Mouse (Mus musculus) cortical plate, adult 2 months (tissue): ENCODE results near the gene Oxld1. TPM values are rescaled to one million over a fixed set of nuclear protein-coding genes. Genes with fewer than 3 reads are reported as not detected.

Experiments
- H3K27ac ChIP-seq: fragments of 200-500 bp; 2 replicates; pipeline ENCODE4 v1.5.1; 2012; ENCODE audit warnings: low read length, control low read depth, inconsistent platforms; ENCODE audit not compliant: insufficient read depth
- H3K4me1 ChIP-seq: fragments of 200-500 bp; 2 replicates; pipeline ENCODE4 v1.6.1; 2011; ENCODE audit warnings: low read length; ENCODE audit not compliant: control insufficient read depth, insufficient read depth
- H3K4me3 ChIP-seq: fragments of 200-500 bp; 2 replicates; pipeline ENCODE4 v1.5.1; 2011; ENCODE audit warnings: mild to moderate bottlenecking, low read length, control low read depth; ENCODE audit not compliant: insufficient read depth
- CTCF ChIP-seq: fragments of 200-500 bp; IDR thresholded peaks from 2 replicates; pipeline ENCODE4 v1.5.1; 2011; ENCODE audit warnings: mild to moderate bottlenecking, control low read depth, low read length; ENCODE audit not compliant: insufficient read depth; ENCODE audit errors: extremely low read depth
- POLR2A ChIP-seq: fragments of 200-500 bp; IDR thresholded peaks from 2 replicates; pipeline ENCODE4 v1.6.1; 2011; ENCODE audit warnings: mild to moderate bottlenecking, low read length, control low read depth; ENCODE audit not compliant: insufficient read depth; ENCODE audit errors: extremely low read depth
- polyA plus RNA-seq: library from polyadenylated mRNA; depleted of rRNA; stranded (reverse); fragments of >200 nt; gene quantifications from 2 replicates; pipeline ENCODE4 v1.2.3, GENCODE M21; 2012; rRNA removed

The Oxld1 gene
- 15.0 and 17.4 TPM in 2 replicates for polyA plus RNA-seq

DNA sequence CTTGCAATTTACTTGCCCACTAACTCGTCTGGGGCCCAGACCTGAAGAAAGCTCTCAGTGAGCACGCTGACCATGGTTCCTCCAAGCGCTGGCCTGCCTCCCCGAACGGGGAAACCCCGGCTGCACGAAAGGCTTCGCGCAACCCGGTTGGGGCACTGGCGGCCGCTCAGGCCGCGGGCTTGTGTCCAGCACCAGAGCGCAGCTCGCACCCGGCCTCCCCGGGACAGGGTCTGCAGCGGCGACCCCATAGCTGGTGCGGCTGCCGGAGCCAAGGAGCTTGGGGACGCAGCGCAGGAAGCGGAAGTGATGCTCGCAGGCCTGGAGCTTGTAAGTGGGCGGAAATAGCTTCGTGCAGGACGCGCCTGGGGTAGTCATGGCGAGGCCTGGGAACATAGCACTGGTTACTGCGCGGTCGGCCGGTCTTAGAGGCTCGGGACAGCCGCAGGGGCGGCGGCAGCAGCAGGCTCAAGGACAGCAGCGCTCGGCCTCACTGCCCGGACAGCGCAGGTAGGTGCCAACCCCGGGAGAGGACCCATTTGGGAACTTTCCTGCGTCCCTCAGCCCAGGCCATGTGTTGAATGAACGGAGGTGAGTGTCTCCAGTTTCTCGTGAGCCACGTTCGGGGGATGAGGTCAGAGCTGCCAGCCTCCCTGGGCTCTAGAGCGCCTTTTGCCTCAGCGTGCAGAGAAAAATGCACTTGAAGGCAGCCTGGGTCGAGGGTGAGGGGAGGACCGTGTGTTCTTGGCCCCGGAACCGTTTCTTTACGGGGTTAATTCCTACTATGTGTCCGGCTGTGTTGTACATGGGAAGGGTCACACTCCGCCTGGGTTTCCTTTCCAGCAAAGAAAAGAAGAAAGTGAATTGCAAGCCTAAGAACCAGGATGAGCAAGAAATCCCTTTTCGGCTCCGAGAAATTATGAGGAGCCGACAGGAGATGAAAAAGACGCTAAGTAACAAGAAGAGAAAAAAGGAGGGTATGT lies at the start of gene Oxld1, which contains the start of gene Ccdc137:
Gene Oxld1, minus strand, starts transcription at position 297 of the 980 bp plus-strand sequence.
Gene Ccdc137, plus strand, starts transcription at position 344 of the 980 bp plus-strand sequence.
- TF ChIP-seq CTCF (no peak), POLR2A (peak; percentile 87)

GRCm38 (mm10) chr11:120506899-120507298 lies 49.0 kb upstream of the Oxld1 start:
- TF ChIP-seq CTCF: peak; percentile 28; the same call in 1 of the 2 replicates
- TF ChIP-seq POLR2A: no peak
- H3K4me1 ChIP-seq: no peaks in the 10 kb centered on the region
- H3K4me3 ChIP-seq: no peak overlapping the region
- H3K27ac ChIP-seq: no peak overlapping the region

More for the DNA sequence above, at the start of gene Oxld1, which contains the start of gene Ccdc137:
- Histone ChIP-seq H3K27ac (peak within 1 kb of the TSS; percentile 87), H3K4me1 (peaks cover 1% of the 10 kb centered on the region; the same call in 1 of the 2 replicates), H3K4me3 (peak within 1 kb of the TSS; percentile 98)

GRCm38 (mm10) chr11:120505661-120506060 lies 47.8 kb upstream of the Oxld1 start:
- Histone ChIP-seq H3K4me1 (no peaks in the 10 kb centered on the region), H3K27ac (no peak overlapping the region), H3K4me3 (no peak overlapping the region)
- TF ChIP-seq CTCF (no peak), POLR2A (no peak)

GRCm38 (mm10) chr11:120501701-120502100 lies 43.8 kb upstream of the Oxld1 start:
- H3K27ac ChIP-seq: no peak overlapping the region
- TF ChIP-seq POLR2A (no peak), CTCF (no peak)

GRCm38 (mm10) chr11:120501018-120501417 lies 43.1 kb upstream of the Oxld1 start:
- no peak overlapping the region for H3K27ac ChIP-seq
- no peaks in the 10 kb centered on the region for H3K4me1 ChIP-seq
- TF ChIP-seq POLR2A (no peak), CTCF (no peak)
- no peak overlapping the region for H3K4me3 ChIP-seq

More at GRCm38 (mm10) chr11:120501701-120502100, 43.8 kb upstream of the Oxld1 start:
- Histone ChIP-seq H3K4me3 (no peak overlapping the region), H3K4me1 (no peaks in the 10 kb centered on the region)

GRCm38 (mm10) chr11:120500357-120500756 lies 42.5 kb upstream of the Oxld1 start:
- TF ChIP-seq POLR2A (no peak), CTCF (no peak)
- Histone ChIP-seq H3K4me1 (no peaks in the 10 kb centered on the region), H3K27ac (no peak overlapping the region), H3K4me3 (no peak overlapping the region)

DNA sequence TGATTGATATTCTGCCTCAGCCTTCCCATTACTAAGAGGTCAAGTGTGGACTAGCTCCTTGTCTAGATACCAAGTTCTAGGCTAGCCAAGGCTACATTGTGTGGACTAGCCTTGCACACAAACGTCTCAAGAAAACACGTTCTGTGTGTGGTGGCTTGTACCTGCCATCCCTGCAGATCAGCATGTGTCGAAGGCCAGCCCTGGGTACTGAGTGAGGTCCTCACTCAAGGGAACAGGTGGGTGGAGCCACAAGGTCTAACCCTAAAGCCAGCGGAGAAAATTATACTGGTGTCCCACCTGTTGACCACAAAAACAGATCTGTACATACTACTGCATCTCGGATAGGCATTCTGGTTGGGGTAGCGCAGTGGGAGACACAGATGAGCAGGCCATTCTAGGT lies 42.0 kb upstream of the Oxld1 start:
- Histone ChIP-seq H3K27ac (no peak overlapping the region), H3K4me3 (no peak overlapping the region), H3K4me1 (no peaks in the 10 kb centered on the region)
- no peak for TF ChIP-seq CTCF
- TF ChIP-seq POLR2A: no peak

DNA sequence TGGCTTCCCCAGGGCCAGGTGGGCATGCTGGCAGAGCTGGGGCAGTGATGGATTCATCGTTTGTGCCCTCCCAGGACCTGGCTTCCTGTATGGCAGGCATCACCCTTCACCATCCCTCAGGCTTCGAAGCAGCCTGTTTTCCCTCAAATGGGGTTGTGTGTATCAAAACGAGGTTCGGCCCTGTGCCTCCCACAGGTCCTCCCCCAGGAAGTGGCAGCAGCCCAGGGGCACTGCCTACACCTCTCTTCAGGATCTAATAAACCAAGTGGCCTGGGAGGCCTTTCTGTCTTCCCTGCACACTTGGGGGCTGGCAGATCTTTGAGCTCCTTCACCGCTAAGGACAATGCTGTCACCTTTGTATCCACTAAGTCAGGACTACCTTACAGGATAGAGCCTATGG lies 41.0 kb upstream of the Oxld1 start:
- no peak overlapping the region for H3K4me3 ChIP-seq
- no peak overlapping the region for H3K27ac ChIP-seq
- TF ChIP-seq CTCF (no peak), POLR2A (no peak)
- H3K4me1 ChIP-seq: no peaks in the 10 kb centered on the region

GRCm38 (mm10) chr11:120498226-120498625 lies 40.4 kb upstream of the Oxld1 start:
- Histone ChIP-seq H3K4me3 (no peak overlapping the region), H3K4me1 (no peaks in the 10 kb centered on the region), H3K27ac (no peak overlapping the region)
- TF ChIP-seq POLR2A: no peak
- no peak for TF ChIP-seq CTCF
